Mouse (Mus musculus) WW6 (cell line): ENCODE measurements around the gene Lnpk.

Experiments
- DNase-seq: peaks from one replicate; pipeline ENCODE4 v3.0.0-alpha.2; 2013; ENCODE audit warnings: low read depth, low spot score

Gene Lnpk

GRCm38 (mm10) chr2:74490186-74490585 is 89.0 kb downstream of the Lnpk start:
- DNase-seq, result no peak

GRCm38 (mm10) chr2:74488443-74488842 is 90.8 kb downstream of the Lnpk start:
- DNase-seq, result no peak

GRCm38 (mm10) chr2:74482651-74483050 is 96.6 kb downstream of the Lnpk start:
- DNase-seq, result no peak

- DNase-seq, result no peak
These were observed 97.1 kb downstream of the Lnpk start for GRCm38 (mm10) chr2:74482086-74482485.
